Mouse (Mus musculus) hindbrain, embryonic 14.5 days (tissue): ENCODE measurements around the gene Hist1h4f. TPM values are rescaled to one million over a fixed set of nuclear protein-coding genes. Genes with fewer than 3 reads are reported as not detected.
"Not testable (repeated sequence)": the region's sequence is repeated elsewhere in the genome, so short reads cannot be mapped to it uniquely, and the experiment has no call there.

ENCODE experiments used
- ATAC-seq: fragments of 200-750 bp; cut with Nextera tagmentation; 2 replicates; pipeline ENCODE4 v1.8.0; 2017; ENCODE audit warnings: moderate number of reproducible peaks, mild to moderate bottlenecking, moderate TSS enrichment, moderate library complexity; ENCODE audit not compliant: low FRiP score
- DNase-seq: peaks from one replicate; pipeline ENCODE4 v3.0.0-alpha.2; 2015; ENCODE audit warnings: low spot score
- H3K27ac ChIP-seq: fragments of 300-500 bp; sonication (generic); 2 replicates; pipeline ENCODE4 v1.5.1; 2014; ENCODE audit warnings: mild to moderate bottlenecking, moderate library complexity
- H3K27me3 ChIP-seq: fragments of 300-500 bp; sonication (generic); 2 replicates; pipeline ENCODE4 v1.6.1; 2014; ENCODE audit warnings: mild to moderate bottlenecking, low read length, mixed read lengths; ENCODE audit not compliant: control insufficient read depth, insufficient read depth
- H3K36me3 ChIP-seq: fragments of 300-500 bp; sonication (generic); replicated peaks from 2 replicates; pipeline ENCODE4 v1.6.1; 2014; ENCODE audit not compliant: control insufficient read depth, insufficient read depth
- H3K4me1 ChIP-seq: fragments of 300-500 bp; sonication (generic); replicated peaks from 2 replicates; pipeline ENCODE4 v1.6.1; 2014; ENCODE audit warnings: antibody characterized with exemption, low read length, mixed read lengths; ENCODE audit not compliant: control insufficient read depth, insufficient read depth
- H3K4me2 ChIP-seq: fragments of 300-500 bp; sonication (generic); replicated peaks from 2 replicates; pipeline ENCODE4 v1.6.1; 2014; ENCODE audit warnings: mild to moderate bottlenecking, moderate library complexity
- H3K4me3 ChIP-seq: fragments of 300-500 bp; sonication (generic); replicated peaks from 2 replicates; pipeline ENCODE4 v1.5.1; 2014; ENCODE audit warnings: mild to moderate bottlenecking, low read length
- H3K9ac ChIP-seq: fragments of 300-500 bp; sonication (generic); 2 replicates; pipeline ENCODE4 v1.6.1; 2014
- H3K9me3 ChIP-seq: fragments of 300-500 bp; sonication (generic); 2 replicates; pipeline ENCODE4 v1.6.1; 2016; ENCODE audit warnings: low read length; ENCODE audit not compliant: control insufficient read depth
- WGBS: fragments of 180-500 bp; shearing (Covaris S2); extraction: QIAGEN DNeasy Blood & Tissue Kit; methylation state at CpG from one replicate; pipeline ENCODE4 v1.1.7; 2014; 5-methylcytosine and 5-hydroxymethylcytosine counted together
- polyA plus RNA-seq: library from polyadenylated mRNA; unstranded; fragments of >200 nt; fragmentation: Nextera tagmentation; extraction: Ambion mirVana; gene quantifications from 2 replicates; pipeline ENCODE4 v1.2.1, GENCODE M21; 2014

Hist1h4f gene
- polyA plus RNA-seq, 1 experiment from 2014 or later, result not detected

DNA sequence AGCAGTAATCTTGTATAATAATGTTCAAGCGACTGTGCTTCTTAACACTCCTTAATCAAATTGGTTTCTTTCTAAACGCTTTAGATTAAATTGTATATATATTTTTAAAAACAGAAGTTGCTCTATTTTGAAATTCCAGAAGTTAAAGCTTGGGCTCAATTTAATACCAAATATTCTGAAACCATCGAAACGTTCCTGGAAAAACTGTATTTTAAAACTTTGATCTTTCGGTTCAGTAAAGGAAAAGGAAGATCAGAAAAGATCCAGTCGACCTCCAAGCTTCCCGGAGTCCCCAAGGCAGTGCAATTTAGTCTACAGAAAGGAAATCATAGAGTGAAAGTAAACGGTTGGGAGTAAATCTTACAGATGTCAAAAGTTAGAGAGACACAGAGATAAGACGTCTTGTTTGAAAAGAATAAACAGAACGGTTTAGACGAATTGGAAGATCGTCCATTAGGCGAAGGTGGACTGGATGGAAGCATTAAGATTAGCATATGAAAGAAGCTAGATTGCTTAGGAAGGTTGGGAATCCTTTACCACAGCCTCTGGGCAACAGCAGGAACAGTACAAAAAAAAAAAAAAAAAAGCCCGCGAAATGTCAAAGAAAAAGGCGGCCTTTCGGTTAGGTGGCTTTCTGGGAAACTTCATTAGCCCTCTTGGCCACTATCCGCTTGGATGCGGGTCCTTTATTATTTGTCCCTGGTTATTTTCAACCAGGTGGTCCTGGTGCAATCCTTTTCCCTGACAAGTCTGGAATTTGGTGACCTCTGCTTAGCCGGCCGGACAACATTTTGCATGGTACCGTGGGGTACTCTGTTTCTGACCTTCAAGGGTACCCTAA, 34.9 kb upstream of the Hist1h4f start:
- peak overlapping the region; percentile 47 for H3K4me3 ChIP-seq
- H3K4me1 ChIP-seq, result peaks cover 36% of the 10 kb centered on the region
- 1% methylated on average over 22 of the region's 22 CpGs for WGBS
- H3K4me2 ChIP-seq, result peak overlapping the region; percentile 95
- peak overlapping the region; percentile 95 for H3K27ac ChIP-seq
- DNase-seq, result no peak
- H3K27me3 ChIP-seq, result no peaks in the 10 kb centered on the region
- H3K9ac ChIP-seq, result peak overlapping the region; percentile 52
- H3K36me3 ChIP-seq, result no peaks in the 10 kb centered on the region
- ATAC-seq, result no peak
- H3K9me3 ChIP-seq, result no peaks in the 10 kb centered on the region

DNA sequence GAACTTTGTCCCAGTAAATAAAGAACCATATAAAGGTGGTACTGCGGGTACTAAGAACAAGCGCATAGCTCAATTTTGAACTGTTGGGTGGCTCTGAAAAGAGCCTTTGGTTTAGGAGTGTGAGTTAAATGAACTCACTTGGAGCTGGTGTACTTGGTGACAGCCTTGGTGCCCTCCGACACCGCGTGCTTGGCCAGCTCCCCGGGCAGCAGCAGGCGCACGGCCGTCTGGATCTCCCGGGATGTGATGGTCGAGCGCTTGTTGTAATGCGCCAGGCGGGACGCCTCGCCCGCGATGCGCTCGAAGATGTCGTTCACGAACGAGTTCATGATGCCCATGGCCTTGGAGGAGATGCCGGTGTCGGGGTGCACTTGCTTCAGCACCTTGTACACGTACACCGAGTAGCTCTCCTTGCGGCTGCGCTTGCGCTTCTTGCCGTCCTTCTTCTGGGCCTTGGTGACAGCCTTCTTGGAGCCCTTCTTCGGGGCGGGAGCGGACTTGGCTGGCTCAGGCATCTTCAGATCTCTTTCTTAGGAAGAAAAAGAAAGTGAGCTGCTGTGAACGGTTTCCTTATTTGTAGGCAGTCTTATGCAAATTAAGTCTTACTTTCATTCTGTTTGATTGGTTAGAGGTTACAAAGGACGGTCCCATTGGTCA, 34.1 kb upstream of the Hist1h4f start:
- peak; percentile 91 for DNase-seq
- H3K9me3 ChIP-seq, H3K36me3 ChIP-seq, H3K27me3 ChIP-seq: not testable (repeated sequence)
- WGBS, result under 1% methylated on average over 28 of the region's 36 CpGs
- H3K27ac ChIP-seq, result peak overlapping the region; percentile 95
- ATAC-seq, result peak; percentile 91
- H3K4me3 ChIP-seq, result peak overlapping the region; percentile 47
- H3K4me1 ChIP-seq, result peaks cover 36% of the 10 kb centered on the region
- H3K9ac ChIP-seq, result peak overlapping the region; percentile 82
- peak overlapping the region; percentile 95 for H3K4me2 ChIP-seq

DNA sequence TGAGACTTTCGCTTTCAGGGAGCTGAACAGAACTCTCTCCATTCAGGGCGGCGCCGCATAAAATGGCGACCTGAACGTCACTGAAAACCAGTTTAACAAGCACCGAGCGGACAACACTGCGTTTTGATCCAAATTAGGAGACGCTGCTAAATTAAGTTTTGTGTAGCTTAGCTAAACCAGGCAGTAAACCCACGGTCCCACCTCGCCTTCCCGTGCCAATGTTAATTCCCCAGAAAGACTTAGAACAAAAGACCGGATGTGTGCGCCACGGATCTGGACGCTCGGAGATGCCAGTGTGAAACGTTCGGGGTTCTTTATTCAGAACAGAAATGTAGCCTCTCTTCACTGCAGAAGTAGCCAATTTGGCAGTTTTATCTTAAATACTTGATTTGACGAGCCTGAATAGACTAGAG, 33.6 kb upstream of the Hist1h4f start:
- Histone ChIP-seq H3K27me3 (no peaks in the 10 kb centered on the region), H3K4me1 (peaks cover 36% of the 10 kb centered on the region), H3K4me2 (peak overlapping the region; percentile 95), H3K36me3 (no peaks in the 10 kb centered on the region), H3K9me3 (no peaks in the 10 kb centered on the region), H3K9ac (peak overlapping the region; percentile 82), H3K4me3 (peak overlapping the region; percentile 47), H3K27ac (peak overlapping the region; percentile 95)
- DNase-seq (peak; percentile 76), ATAC-seq (no peak)
- WGBS, result under 1% methylated on average over 21 of the region's 21 CpGs

DNA sequence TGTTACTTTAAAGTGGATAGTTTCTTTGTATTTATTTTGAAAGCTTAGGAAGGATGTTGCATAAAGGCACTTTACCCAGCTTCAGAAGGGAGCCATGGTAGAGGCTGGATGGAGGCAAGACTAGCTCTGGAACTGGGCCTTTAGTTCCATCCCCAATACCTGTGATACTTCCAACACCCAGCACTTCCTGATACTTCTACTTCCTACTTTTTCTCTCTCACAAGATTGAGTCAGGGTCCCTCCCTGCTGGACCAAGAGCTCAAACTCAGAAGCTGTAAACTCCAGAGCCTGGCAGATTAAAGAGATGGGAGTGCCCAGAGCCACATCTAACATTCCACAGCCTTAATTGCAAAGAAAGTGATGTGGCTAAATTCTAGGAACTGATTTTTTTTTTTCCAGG, 32.9 kb upstream of the Hist1h4f start:
- Histone ChIP-seq H3K4me2 (peak overlapping the region; percentile 95), H3K27ac (peak overlapping the region; percentile 95), H3K9ac (peak overlapping the region; percentile 82), H3K4me3 (peak overlapping the region; percentile 47), H3K4me1 (peaks cover 36% of the 10 kb centered on the region), H3K27me3 (no peaks in the 10 kb centered on the region), H3K9me3 (no peaks in the 10 kb centered on the region), H3K36me3 (no peaks in the 10 kb centered on the region)
- ATAC-seq (no peak), DNase-seq (no peak)

DNA sequence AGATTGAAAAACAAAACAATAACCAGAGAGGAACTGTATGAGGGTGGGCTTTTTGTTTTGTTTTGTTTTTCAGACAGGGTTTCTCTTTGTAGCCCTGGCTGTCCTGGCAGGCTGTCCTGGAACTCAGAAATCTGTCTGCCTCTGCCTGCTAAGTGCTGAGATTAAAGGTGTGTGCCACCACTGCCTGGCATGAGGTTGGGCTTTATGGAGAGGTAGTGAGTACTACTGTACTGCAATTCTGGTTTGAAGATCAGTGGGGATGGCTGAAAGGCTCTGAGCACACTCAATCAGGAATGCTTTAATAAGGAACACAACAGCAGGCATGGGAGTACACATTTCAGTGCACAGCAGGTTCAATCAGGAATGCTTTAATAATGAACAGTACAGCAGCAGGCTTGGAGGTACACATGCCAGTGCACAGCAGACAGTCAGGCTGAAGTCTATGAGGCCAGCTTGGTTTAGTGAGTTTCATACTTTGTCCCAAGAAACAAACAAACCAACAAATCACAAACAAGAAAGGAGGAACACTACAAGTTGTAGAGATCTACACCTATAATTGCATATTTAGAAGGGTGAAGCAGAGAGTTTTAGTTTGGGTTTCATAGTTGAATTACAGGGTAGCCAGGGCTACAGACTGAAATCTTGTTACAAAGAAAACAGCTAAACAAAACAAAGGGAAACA, 32.1 kb upstream of the Hist1h4f start:
- DNase-seq (no peak), ATAC-seq (no peak)
- Histone ChIP-seq H3K27me3 (no peaks in the 10 kb centered on the region), H3K9me3 (no peaks in the 10 kb centered on the region), H3K4me3 (no peak overlapping the region), H3K36me3 (no peaks in the 10 kb centered on the region), H3K27ac (no peak overlapping the region), H3K4me2 (0 out of 2 replicates have a peak overlapping the region, but pooled peaks have one; percentile 99), H3K4me1 (peaks cover 36% of the 10 kb centered on the region), H3K9ac (no peak overlapping the region)

DNA sequence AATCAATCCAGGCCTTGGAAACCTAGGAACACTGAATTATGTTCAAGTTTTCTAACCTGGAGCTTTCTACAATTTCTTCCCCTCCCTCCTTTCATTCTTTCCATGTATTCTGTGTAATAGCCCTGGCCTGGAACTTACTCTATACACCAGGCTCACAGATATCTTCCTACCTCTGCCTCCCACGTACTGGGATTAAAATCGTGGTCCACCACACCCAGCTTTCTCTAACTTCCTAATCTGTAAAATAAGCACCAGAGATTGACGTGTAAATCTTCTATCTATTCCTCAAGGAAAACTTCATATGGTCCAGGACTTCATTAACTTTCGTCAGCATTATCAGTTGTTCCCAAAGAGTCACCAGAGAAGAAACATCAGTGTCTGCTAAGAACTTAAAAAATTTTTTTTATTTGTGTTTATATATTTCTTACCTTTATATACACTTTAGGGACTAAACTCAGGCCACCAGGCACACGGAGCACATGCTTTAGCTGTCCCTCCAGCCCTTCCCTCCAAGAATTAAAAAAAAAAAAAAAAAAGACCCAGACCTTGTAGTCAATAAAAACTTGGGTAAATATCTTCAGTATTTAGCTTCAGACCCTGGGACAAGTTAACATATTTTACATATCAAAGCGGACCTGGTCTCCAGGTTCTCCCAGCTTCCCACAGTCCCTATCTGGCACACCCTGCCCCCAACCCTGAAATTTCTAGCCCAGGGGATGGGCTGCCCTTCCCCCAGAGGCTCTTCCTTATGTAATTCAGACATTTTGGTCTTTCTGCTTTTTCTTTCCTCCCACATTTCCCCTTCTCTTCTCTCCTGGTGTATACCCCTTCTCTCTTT, 31.0 kb upstream of the Hist1h4f start:
- ATAC-seq (no peak), DNase-seq (no peak)
- peak overlapping the region; percentile 82 for H3K27ac ChIP-seq
- H3K4me2 ChIP-seq, result peak overlapping the region; percentile 99
- no peaks in the 10 kb centered on the region for H3K36me3 ChIP-seq
- H3K27me3 ChIP-seq, result no peaks in the 10 kb centered on the region
- H3K4me1 ChIP-seq, result peaks cover 36% of the 10 kb centered on the region
- H3K9me3 ChIP-seq, result no peaks in the 10 kb centered on the region
- WGBS, result 4% methylated on average over 6 of the region's 6 CpGs
- H3K9ac ChIP-seq, result peak overlapping the region; percentile 70
- peak overlapping the region; percentile 45 for H3K4me3 ChIP-seq

DNA sequence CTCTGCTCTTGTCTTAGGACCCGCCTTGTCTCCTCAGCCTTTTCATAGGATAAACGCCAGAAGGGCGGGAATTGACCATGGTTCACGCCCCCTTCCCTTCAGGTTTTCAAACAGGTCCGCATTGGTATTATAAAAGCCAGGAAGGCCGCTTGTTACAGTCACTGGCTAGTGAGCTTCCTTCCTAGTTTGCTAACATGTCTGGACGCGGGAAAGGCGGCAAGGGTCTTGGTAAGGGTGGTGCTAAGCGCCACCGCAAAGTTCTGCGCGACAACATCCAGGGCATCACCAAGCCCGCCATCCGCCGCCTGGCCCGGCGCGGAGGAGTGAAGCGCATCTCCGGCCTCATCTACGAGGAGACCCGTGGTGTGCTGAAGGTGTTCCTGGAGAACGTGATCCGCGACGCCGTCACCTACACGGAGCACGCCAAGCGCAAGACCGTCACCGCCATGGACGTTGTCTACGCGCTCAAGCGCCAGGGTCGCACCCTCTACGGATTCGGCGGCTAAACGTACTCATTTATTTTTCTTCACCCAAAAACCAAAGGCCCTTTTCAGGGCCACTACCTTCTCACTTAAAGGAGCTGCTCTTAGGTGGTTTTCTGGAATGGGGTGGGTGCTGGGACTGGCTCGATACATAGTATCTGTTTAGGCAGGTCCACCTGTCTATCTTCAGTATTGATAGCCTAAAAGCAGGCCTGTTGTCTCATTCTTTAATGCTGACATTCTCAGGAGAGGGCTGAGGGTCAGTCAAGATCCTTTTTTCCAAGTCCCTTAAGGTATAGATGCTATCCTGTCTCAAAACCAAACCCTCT, 30.2 kb upstream of the Hist1h4f start, which contains the start of gene Hist1h4d:
TSS of gene Hist1h4d (plus strand) at position 191 of the 811 bp plus-strand sequence.
- DNase-seq, result peak; percentile 100
- Histone ChIP-seq H3K4me1 (peaks cover 33% of the 10 kb centered on the region), H3K9ac (peak within 1 kb of the TSS; percentile 70), H3K27me3 (no peaks in the 10 kb centered on the region), H3K4me2 (peak within 1 kb of the TSS; percentile 99), H3K4me3 (peak within 1 kb of the TSS; percentile 45), H3K9me3 (no peaks in the 10 kb centered on the region), H3K27ac (peak within 1 kb of the TSS; percentile 82), H3K36me3 (no peaks in the 10 kb centered on the region)
- peak; percentile 92 for ATAC-seq
- under 1% methylated on average over 43 of the region's 43 CpGs for whole genome bisulfite sequencing

DNA sequence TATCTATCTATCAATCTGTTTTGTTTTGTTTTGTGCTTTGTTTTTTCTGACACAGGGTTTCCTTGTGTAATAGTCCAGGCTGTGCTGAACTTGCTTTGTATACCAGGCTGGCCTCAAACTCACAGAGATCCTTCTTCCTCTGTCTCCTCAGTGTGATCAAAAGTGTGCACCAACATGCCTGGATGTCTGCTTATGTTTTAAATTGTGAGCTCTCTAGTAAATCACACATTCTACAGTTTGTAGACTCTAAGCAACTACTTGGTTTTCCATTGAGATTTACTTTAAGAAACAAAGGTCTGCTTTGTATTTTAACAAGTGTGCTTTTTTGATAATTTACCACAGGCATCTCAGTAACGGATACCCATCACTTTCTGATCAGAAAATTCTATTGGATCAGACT, 26.4 kb upstream of the Hist1h4f start:
- no peak overlapping the region for H3K27ac ChIP-seq
- H3K4me3 ChIP-seq, result no peak overlapping the region
- H3K9me3 ChIP-seq, result no peaks in the 10 kb centered on the region
- H3K27me3 ChIP-seq, result no peaks in the 10 kb centered on the region
- WGBS, result 97% methylated on average over 1 of the region's 1 CpGs
- H3K4me2 ChIP-seq, result no peak overlapping the region
- peaks cover 30% of the 10 kb centered on the region for H3K4me1 ChIP-seq
- no peak for DNase-seq
- ATAC-seq, result no peak
- H3K36me3 ChIP-seq, result no peaks in the 10 kb centered on the region
- H3K9ac ChIP-seq, result no peak overlapping the region
